Mouse (Mus musculus): ENCODE data around the gene Lsamp.
"Not testable (repeated sequence)": the region's sequence is repeated elsewhere in the genome, so short reads cannot be mapped to it uniquely, and the experiment has no call there.

Gene Lsamp

DNA sequence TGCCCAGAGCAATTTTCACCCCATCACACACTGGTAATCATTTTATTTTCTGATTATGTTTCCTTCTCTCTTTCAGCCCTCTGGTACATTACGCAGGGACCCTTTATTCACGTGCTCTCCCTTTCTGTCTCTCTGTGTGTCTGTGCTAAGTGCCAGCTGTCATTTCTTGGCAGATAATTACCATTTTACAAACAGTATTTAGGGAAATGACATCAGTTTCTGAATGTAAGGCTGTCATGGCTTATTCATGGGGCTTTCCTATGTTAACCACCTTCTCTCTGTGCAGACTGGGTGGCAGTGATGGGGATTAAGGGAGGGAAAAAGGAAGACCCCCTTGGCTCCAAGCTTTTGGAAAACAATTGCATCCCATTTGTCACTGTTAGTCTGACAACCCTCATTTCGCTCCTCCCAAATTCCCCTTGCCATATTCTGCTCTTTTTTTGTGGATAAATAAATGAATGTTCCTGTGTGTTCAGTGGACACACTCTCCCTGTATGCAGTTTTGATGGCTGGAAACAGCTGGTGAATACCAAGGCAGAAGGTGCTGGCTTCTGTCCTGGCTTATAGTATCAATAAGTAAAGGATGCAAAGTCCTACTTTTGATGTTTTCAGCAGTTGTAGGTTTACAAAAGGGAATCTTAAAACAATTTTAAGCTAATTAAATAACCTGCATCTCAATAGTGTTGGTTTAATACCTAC, 520.2 kb downstream of the Lsamp start:
- DNase-seq (ENCODE audit: low spot score) = no peak

DNA sequence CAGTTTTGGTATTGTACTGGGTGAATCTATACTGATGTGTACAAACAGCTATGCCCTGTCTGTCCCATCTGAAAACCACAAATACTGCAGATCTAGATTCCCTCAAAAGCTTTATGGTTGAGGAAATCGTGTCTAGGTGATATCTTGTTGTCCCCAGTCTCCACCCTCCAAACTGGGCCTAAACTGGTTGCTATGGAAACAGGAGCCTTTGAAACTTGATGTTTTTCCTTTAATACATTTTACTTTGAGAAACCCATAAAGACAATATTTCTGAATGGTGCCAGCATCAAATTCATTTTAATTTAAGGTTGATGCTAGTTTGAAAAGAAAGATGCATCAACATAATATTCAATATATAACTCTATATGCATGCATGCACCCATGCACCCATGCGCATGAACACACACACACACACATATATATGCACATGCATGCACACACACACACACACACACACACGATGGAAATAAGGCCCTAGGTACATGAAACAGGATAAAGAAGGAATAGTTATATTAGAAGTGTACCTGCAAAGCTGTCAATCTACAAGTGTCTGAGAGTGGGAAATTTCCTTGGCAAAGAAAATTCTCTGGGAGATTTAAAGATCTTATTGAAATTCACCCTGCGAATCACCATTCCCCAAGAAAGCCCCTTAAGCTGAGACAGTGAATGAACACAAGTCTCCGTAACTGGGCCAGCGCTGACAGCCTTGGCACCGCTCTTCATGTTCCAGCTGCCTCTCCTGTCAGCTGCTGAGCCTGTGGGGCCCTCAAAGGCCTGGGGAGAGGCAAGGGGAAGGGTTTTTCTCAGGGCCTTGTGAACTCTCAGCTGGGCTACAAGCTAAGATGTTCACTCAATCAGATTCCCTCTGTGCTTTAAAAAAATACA, 525.2 kb downstream of the Lsamp start:
- DNase-seq (ENCODE audit: low spot score) = peak; percentile 19

DNA sequence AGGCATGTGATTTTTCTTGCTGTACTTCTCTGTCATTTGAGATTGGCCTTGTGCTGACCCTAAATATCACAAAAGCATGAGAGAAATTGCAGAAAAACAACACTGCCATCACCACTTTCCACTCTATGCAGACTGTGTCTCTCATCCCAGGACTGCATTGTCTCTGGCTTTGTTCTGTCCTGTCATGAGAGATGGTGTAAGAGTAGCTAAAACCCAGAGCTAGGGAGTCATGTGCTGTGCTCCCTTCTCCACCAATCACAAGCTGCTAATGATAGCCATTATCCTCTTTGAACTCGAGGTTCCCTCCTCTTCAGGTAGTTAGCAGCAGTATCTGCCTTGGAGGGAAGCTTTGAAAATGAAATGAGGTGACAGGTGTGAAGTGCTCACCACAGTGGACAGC, 552.6 kb downstream of the Lsamp start:
- no peak for DNase-seq (ENCODE audit: low spot score)

DNA sequence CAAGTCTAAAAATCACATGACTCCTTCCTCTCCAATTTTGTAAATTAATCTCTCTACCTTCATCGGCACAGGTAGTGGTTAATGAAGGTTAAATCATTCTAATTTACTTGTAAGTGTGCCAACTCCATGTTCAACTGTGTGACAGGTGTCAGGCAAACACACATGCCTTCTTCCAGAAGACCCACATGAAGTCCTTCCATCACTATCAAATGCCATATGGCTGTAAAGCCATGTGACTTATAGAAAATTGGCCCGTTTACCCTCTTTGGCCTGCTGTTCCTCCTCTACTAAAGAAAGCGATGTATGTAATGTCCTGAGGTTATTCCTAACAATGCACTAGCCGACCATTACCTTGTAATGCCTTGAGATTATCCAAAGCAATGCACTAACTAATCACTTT, 565.5 kb downstream of the Lsamp start:
- no peak for DNase-seq (ENCODE audit: low spot score)

DNA sequence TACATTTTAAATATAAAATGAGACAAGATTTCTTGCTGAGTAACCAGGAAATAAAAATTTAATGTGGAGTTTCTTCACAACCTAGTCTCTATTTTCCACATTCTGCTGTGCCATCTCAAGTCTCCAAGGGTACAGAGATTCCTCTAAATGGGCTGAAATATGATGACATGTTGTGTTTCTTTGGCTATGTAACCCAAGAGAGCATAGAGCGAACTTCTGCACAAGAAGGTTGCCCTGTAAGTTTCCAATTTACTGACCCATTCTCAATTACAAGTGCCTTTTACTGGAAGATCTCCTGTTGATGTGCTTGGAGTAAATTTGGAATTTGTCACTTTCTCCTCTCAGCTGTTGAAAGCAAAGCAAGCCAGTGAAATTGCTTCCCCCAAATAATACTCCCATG, 571.4 kb downstream of the Lsamp start:
- no peak for DNase-seq (ENCODE audit: low spot score)

DNA sequence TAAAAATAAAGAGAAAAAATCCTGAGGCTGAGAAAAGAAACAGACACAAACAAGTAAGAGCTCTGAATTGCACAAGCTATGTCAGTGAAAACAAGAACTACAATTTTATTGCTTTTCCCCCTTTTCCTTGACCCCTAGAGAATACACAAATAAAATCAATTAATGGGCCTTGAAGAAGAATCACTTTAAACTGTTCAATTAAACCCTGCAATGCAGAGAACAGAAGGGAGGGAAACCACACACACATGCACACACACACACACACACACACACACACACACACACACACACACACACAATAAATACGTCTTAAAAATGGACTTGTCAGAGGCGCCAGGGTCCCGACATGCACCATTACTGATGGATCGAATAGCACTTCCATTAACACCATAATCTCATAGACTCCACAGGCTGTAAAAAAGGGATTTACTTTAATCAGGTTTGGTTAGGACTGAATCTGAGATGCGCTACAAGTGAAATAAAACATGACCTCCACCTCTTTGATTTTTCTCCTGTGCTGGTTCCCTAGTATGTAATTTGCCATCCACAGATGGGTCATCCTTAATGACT, 573.6 kb downstream of the Lsamp start:
- DNase-seq (ENCODE audit: low spot score) = no peak

DNA sequence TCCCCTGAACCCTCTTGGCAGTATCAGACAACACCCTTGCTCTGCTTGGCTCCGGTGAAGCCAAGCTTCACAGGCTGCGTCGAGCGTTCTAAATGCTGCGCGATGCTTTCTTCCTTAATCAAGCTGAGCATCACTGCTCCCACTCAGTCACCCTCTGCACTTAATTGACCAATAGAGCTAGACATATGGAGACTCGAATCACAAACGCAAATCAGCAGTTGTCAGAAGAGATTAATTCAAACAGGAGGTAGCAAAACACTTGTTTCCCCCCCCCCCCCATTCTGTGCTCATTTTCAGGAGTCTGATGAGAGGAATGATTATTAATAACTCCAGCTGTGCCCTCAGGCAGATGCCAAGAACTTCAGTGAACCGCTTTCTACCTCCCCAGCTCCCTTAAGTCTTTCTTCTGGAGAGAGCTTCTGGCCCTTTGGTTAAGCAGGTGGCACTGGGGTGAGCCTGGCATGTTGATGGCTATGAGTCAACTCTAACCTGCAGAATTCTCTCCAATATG, 583.3 kb downstream of the Lsamp start:
- DNase-seq (ENCODE audit: low spot score) = no peak

DNA sequence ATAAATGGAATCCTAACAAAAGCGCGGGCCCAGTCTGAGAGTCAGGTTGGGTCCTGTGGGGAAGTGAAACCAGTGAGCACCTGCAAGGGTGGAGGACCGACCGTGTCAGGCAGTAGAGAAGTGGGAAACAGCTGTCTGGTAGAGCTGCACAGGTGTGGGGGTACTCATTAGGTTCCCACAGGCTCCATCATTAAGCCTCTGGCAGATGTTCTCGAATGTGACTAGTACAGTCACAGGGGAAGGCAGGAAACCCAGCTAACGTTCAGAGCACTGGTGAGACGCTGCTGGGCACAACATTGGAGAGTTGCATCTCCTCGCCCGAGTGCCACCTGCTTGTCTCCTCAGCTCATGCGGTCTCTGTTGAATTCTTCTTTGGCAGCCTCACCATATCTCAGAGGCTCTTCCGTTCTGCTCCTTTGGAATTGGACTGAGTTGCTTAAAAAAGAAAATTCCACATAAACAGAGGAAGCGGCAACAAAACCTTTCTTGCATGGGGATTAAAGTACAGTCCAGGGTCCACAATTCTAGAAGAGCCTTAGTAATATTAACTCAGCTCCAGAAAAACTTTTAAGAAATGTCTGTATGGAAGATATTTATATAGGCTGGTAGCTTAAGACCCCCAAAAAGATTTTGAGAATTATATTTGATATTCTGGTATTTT, 588.1 kb downstream of the Lsamp start:
- no peak for DNase-seq (ENCODE audit: low spot score)

DNA sequence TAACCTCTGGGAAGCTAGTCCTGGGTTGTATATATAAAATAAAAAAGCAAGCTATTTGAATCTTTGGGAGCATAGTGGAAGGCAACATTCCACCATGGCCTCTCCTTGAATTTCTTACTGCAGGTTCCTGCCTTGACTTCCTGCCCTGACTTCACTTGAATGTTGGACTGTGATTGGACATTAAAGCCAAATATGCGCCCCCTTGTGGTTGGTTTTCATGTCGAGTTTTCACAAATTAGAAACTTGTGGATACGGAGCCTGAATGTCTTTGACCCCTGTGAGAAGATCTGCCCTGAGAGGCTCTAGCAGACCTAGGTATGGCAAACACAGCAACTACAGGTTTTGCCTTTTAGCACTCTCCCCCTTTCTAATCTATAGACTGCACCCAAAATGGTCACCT, 597.9 kb downstream of the Lsamp start:
- DNase-seq (ENCODE audit: low spot score) = no peak

DNA sequence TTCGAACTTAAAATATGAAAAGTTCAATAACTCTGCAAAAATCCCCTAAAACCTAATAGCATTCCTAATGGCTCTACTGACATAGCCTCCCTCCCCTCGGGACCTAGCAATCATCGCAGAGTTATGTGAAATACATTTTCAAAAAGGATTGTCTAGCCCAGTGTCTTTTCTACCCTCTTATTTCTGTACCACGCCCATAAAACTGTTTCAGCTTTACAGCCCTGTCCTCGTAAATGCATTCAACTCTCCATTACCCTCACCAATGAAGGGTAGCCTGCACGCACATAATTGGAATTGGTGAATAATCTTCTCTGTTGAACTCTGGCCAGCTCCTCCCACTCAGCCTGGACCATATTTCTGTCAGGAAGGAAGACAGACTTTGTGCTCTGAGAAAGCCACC, 609.0 kb downstream of the Lsamp start:
- DNase-seq (ENCODE audit: low spot score) = no peak

DNA sequence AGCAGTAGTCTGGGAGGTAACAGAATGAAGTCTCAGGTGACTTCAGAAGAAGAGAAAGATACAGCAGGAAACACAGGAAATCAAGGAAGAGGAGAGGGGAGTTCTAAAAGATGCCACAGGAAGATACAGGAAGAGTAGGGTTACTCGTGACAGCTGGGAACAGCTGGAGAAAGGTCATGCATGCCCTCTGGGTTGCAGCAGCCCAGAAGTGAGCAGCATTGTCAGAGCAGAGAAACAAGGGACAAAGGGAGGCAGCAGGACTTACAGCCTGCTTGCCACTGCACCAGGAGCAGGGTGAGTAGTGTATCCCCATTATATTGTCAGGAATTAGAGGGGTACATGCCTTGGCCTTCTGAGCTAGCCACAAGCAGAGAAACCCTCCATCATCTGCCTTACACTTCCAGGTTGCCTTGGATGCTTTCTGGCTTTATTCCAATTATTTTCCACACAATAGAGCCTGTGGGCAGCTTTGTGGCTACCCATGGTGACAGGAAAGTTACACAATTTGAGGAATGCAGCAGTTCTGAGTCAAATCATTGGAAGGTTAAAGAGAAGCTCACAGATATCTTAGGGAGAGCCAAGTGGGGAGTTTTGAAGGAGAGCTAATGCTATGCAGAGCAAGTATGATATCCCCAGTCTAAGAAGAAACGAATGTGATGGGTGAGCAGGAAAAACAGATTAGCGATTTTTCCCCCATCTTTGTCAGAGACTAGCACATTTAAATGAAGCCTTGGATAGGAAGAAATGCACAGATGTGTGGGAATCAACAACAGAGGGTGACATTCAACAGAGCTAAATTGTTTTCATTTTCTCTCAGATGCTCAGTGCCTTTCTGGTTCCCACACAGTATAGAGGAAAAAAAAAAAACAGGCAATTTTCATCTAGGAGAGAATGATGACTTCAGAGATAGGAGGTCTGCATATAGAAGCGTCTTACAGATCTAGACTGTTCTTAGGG, 617.5 kb downstream of the Lsamp start:
- DNase-seq (ENCODE audit: low spot score) = no peak

DNA sequence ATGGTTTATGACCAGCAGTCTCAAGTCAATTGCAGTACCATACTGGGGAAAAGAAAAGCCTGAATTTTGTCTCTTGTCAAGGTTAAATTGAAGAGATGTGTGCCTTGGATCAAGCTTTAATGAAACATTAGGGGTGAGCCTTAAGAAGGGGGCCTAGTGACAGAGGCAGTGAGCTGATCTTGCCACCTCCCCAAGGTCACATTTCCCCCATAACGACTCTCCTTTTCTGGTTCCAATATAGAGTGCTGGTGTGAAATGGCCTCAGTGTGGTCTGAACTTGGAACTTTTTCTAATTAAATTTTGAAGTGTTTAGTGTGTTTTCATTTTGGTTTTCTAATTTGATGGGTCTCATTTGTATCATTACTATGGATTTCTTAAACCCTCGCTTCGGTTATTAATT, 623.3 kb downstream of the Lsamp start:
- no peak for DNase-seq (ENCODE audit: low spot score)

DNA sequence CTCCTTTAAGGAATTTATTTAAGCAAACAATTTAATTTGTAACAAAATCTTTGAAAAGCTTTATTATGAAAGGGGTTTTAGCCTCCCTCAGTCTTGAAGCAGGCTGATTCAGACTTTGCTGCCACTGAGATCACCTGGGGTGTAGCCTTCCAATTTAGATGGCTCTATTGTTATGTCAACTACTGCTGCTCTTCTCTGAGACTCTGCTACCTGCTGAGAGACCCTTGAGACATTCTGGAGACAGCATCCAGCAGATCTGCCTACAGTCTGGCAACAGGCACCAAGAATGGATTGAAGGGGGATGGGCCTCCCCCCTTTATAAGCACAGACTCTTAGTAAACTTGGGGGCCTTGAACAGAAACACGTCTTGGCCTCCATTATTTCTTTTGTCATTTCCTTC, 632.5 kb downstream of the Lsamp start:
- not testable (repeated sequence) for DNase-seq (ENCODE audit: low spot score)

DNA sequence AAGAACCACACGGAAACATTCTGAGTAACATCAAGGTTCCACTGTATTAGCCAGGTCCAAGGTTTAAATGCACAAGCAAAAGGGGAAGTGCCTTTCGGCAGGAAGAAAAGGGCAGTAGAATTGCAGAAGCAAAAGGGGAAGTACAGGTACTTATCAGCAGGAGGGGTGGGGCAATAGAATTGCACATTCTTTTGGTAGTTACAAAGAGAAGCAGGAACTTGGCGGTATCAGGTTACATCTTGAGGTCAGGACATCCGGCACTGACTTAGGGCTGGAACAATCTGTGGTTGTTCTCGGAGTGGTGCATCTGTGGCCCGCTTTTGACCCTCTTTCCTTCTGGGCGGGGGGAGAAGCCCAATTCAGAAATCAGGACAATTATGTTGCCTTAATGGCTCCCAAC, 636.9 kb downstream of the Lsamp start:
- not testable (repeated sequence) for DNase-seq (ENCODE audit: low spot score)

DNA sequence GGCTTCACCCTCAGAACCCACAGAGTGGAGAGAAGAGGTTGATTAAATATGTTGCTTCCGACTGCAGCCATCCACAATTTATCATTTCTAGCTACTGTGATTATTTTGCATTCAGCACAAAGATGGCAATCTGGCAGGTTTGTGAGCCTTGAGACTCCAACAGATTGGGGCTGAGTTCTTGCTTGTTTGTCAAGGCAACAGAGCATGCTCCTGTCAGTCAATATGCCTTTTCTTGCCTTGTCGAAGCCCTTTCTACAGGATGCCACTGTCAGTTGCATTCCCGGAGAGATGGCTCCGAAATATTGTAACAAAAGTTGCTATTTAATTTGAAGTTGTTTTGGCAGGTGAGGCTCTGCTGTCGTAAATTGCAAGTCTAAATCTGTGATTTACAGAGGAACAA, 643.0 kb downstream of the Lsamp start:
- no peak for DNase-seq (ENCODE audit: low spot score)

DNA sequence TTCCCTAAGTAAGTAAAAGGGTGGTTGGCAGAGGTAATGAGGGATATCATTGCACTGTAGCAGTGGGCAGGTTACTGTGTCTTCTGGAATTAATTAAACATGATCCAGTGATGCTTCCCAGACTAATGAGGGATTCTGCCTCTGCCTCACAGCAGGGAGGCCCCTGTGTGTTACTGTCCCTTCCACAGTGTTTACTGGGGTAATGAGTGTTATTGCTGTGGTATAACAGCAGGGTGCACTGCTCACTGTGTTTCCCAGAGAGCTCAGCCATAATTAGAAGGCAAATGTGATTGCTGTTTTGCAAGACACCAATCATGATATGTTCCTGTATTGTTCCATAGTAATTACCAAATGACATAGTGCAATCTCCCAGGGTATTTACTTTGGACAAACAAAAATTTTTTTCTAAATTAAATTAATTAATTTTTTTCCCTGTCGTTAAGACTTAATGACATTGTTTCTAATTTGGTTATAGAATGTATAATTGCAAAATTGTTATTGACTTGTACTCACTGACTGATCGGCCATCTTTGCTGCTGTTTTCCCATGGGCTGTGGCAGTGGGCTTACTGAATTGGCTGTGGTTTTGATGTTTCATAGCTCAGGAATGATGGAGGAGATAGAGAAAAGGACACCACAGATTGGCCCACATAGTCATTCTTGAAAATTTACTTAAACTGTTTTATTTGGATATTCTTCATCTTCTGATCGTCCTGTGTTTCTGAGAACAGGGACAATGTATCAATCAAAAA, 655.6 kb downstream of the Lsamp start:
- DNase-seq (ENCODE audit: low spot score) = no peak

DNA sequence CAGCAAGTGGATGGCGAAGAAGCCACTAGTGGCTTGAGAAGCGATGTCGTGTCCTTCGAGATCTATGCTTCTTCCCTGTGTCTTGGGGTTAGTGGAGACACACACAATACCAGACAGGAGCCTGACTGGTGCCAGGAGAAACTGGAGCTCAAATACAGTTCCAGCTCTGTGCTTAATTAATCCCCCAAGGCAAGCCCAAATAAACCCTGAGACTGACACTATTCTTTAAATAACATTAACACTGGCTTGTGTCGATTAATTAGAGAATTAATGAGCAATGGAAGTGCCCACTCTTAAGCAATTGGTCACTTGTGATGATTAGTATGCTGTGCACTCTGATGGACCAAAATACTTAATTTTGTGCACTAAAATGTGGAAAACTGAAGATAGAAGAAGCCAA, 668.6 kb downstream of the Lsamp start:
- DNase-seq (ENCODE audit: low spot score) = no peak

DNA sequence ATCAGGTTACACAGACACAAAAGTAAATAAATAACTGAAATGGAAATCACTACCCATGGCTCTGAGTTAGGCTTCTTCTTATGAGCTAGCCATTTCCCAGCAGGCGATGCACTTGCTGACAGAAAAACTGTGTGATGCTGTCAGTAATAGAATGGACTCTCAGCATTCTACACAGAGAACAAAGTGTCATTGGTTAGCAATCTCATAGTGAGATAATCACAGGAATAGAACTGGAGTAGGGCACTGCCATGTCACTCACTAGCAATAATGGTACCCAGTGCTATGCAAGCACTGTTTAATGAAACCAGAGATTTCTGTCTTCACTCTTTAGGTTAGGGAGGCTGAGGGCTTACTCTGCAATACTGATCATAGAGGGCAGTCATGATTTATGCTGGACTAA, 669.3 kb downstream of the Lsamp start:
- no peak for DNase-seq (ENCODE audit: low spot score)

DNA sequence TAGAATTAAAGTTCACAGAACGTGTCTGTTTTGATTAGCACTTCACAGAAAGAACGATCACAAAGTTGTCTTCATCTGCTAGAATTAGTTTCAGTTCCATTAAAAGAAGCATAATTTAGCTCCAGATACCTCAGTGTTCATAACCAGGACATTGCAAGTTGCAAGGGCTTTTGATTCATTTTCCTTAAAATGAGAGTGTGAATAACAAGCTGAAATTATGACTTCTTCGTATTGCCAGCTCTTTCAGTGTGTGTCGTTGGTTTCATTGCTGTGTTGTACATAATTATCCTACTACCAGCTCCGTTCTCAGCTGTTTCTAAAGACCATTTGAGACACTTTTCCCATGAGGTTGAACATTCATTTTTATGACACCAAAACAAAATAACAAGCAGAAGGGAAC, 672.2 kb downstream of the Lsamp start:
- DNase-seq (ENCODE audit: low spot score) = no peak

DNA sequence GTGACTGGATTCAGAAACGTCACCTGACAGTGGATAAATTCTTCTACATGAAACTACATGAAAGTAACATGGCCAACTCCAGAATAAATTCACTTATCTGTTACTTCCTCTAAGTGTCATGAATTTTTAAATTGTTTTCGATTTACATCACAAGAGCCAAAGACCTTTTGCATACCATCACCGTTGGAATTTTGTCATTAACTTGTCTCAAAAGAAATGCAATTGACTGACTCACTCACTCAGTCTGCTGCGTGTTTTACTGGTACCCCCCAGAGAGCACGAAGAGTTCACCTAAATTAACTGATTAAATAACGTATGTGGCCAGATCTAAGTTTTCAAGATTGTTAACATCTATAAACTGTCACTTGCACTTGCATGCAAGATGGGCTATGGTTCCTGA, 672.7 kb downstream of the Lsamp start:
- no peak for DNase-seq (ENCODE audit: low spot score)

DNA sequence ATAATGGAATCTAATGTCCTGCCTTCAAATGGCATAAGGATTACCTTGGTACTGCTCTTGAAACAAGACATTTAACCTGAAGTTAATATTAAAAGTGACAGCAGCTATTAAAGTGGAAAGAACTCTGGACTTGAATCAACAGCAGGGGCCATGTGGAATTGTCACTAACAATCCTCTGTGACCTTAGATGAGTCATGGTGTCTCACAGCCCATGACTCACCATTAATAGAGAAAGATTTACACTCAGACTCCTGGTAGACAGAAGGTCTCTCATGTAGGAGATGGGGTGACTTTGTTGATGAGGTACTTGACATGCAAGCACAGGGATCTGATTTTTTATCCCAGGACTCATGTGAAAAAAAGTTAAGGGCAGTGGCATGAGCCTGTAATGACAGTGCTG, 701.4 kb downstream of the Lsamp start:
- DNase-seq (ENCODE audit: low spot score) = no peak
